Mouse (Mus musculus) CH12.LX (cell line): Measurements from ENCODE around the gene P3h1. TPM values are rescaled to one million over a fixed set of nuclear protein-coding genes. Genes with fewer than 3 reads are reported as not detected.

Source experiments
- DNase-seq: peaks from one replicate; pipeline ENCODE4 v3.0.0-alpha.2; 2013; ENCODE audit errors: extremely low read depth
- H3K27ac ChIP-seq: 2 replicates; pipeline ENCODE4 v1.5.1; 2012; ENCODE audit warnings: low read depth, mild to moderate bottlenecking, control low read depth, moderate library complexity; ENCODE audit not compliant: insufficient read depth
- H3K27me3 ChIP-seq: replicated peaks from 2 replicates; pipeline ENCODE3; 2012; ENCODE audit warnings: inconsistent platforms
- H3K36me3 ChIP-seq, 2 experiments: replicated peaks in 1 of 2; 2 replicates each; pipeline versions ENCODE3 to v1.6.1; 2012; ENCODE audit warnings: inconsistent platforms in 1 of 2, low read length in 1 of 2, mild to moderate bottlenecking in 1 of 2, mixed read lengths in 1 of 2, moderate library complexity in 1 of 2; ENCODE audit not compliant: control insufficient read depth in 1 of 2, insufficient read depth in 1 of 2
- H3K4me1 ChIP-seq, 2 experiments: 2 replicates each; pipeline ENCODE4 v1.6.1; 2012; ENCODE audit warnings: inconsistent platforms in 1 of 2, moderate library complexity in 1 of 2; ENCODE audit not compliant: insufficient read depth in 2 of 2, control insufficient read depth in 1 of 2
- H3K4me2 ChIP-seq: 2 replicates; pipeline ENCODE4 v1.6.1; 2012; ENCODE audit warnings: low read depth, mild to moderate bottlenecking, control low read depth; ENCODE audit not compliant: poor library complexity, insufficient read depth, severe bottlenecking
- H3K4me3 ChIP-seq, 3 experiments: fragments of 150-350 bp in 1 of 3; sonication (generic) in 1 of 3; replicated peaks in 1 of 3; 2 replicates each; pipeline versions ENCODE3 to v1.5.1; 2011 to 2012; ENCODE audit warnings: low read depth in 2 of 3, low read length in 2 of 3, mild to moderate bottlenecking in 2 of 3, moderate library complexity in 2 of 3, control low read depth in 1 of 3, improper control_type of control experiment in 1 of 3, inconsistent platforms in 1 of 3, mixed read lengths in 1 of 3; ENCODE audit not compliant: poor library complexity in 1 of 3
- H3K79me2 ChIP-seq: replicated peaks from 2 replicates; pipeline ENCODE4 v1.6.1; 2012; ENCODE audit warnings: mild to moderate bottlenecking, moderate library complexity; ENCODE audit not compliant: control insufficient read depth, poor library complexity, insufficient read depth, severe bottlenecking; ENCODE audit errors: extremely low read depth
- H3K9ac ChIP-seq: 2 replicates; pipeline ENCODE4 v1.6.1; 2012; ENCODE audit warnings: low read depth, mild to moderate bottlenecking, control low read depth, moderate library complexity; ENCODE audit not compliant: insufficient read depth
- H3K9me3 ChIP-seq: replicated peaks from 2 replicates; pipeline ENCODE3; 2012; ENCODE audit warnings: low read length, inconsistent platforms, mixed read lengths
- BHLHE40 ChIP-seq: IDR thresholded peaks from 2 replicates; pipeline ENCODE4 v1.6.1; 2011; ENCODE audit warnings: mild to moderate bottlenecking, low read depth, low read length, improper control_type of control experiment
- CHD1 ChIP-seq: IDR thresholded peaks from 2 replicates; pipeline ENCODE4 v1.6.1; 2012; ENCODE audit warnings: low read depth, low read length, improper control_type of control experiment, inconsistent platforms
- CHD2 ChIP-seq: IDR thresholded peaks from 2 replicates; pipeline ENCODE4 v1.6.1; 2011; ENCODE audit warnings: low read length, improper control_type of control experiment
- CTCF ChIP-seq, 2 experiments: IDR thresholded peaks in 1 of 2; conservative IDR thresholded peaks in 1 of 2; 2 replicates each; pipeline ENCODE4 v1.5.1; 2011 to 2012; ENCODE audit warnings: low read depth in 2 of 2, low read length in 2 of 2, improper control_type of control experiment in 1 of 2, inconsistent platforms in 1 of 2, mild to moderate bottlenecking in 1 of 2, moderate library complexity in 1 of 2
- E2F4 ChIP-seq: IDR thresholded peaks from 2 replicates; pipeline ENCODE4 v1.6.1; 2011; ENCODE audit warnings: low read depth, low read length, improper control_type of control experiment; ENCODE audit not compliant: insufficient replicate concordance
- ELF1 ChIP-seq: IDR thresholded peaks from 2 replicates; pipeline ENCODE4 v1.6.1; 2014; ENCODE audit warnings: low read depth, mild to moderate bottlenecking, inconsistent platforms, low read length, improper control_type of control experiment
- EP300 ChIP-seq: IDR thresholded peaks from 2 replicates; pipeline ENCODE4 v1.6.1; 2011; ENCODE audit warnings: low read length, improper control_type of control experiment
- ETS1 ChIP-seq: conservative IDR thresholded peaks from 2 replicates; pipeline ENCODE4 v1.6.1; 2012; ENCODE audit warnings: low read depth, mild to moderate bottlenecking, inconsistent platforms, low read length, improper control_type of control experiment, moderate library complexity
- GABPA ChIP-seq: IDR thresholded peaks from 2 replicates; pipeline ENCODE4 v1.6.1; 2012; ENCODE audit warnings: low read depth, low read length, improper control_type of control experiment, inconsistent platforms; ENCODE audit not compliant: insufficient replicate concordance
- HCFC1 ChIP-seq: IDR thresholded peaks from 2 replicates; pipeline ENCODE4 v1.6.1; 2012; ENCODE audit warnings: low read depth, mild to moderate bottlenecking, inconsistent platforms, low read length, improper control_type of control experiment
- IRF4 ChIP-seq: IDR thresholded peaks from 2 replicates; pipeline ENCODE4 v1.6.1; 2014; ENCODE audit warnings: low read depth, mild to moderate bottlenecking, inconsistent platforms, low read length, improper control_type of control experiment
- JUN ChIP-seq: IDR thresholded peaks from 2 replicates; pipeline ENCODE4 v1.6.1; 2011; ENCODE audit warnings: low read depth, mild to moderate bottlenecking, low read length, improper control_type of control experiment, moderate library complexity; ENCODE audit not compliant: insufficient read depth
- JUND ChIP-seq: conservative IDR thresholded peaks from 2 replicates; pipeline ENCODE4 v1.6.1; 2011; ENCODE audit warnings: low read depth, low read length, improper control_type of control experiment
- KAT2A ChIP-seq: IDR thresholded peaks from 2 replicates; pipeline ENCODE4 v1.6.1; 2012; ENCODE audit warnings: low read length, improper control_type of control experiment, inconsistent platforms; ENCODE audit not compliant: insufficient replicate concordance
- MAFK ChIP-seq: IDR thresholded peaks from 2 replicates; pipeline ENCODE4 v1.6.1; 2011; ENCODE audit warnings: low read length, improper control_type of control experiment; ENCODE audit not compliant: insufficient replicate concordance
- MAX ChIP-seq: IDR thresholded peaks from 2 replicates; pipeline ENCODE4 v1.6.1; 2011; ENCODE audit warnings: low read length, improper control_type of control experiment
- MXI1 ChIP-seq: IDR thresholded peaks from 2 replicates; pipeline ENCODE4 v1.6.1; 2011; ENCODE audit warnings: mild to moderate bottlenecking, low read depth, low read length, improper control_type of control experiment
- MYC ChIP-seq: IDR thresholded peaks from 2 replicates; pipeline ENCODE4 v1.6.1; 2011; ENCODE audit warnings: low read depth, mild to moderate bottlenecking, improper control_type of control experiment, low read length
- NELFE ChIP-seq: IDR thresholded peaks from 2 replicates; pipeline ENCODE4 v1.6.1; 2011; ENCODE audit warnings: low read depth, low read length, improper control_type of control experiment
- NRF1 ChIP-seq: IDR thresholded peaks from 2 replicates; pipeline ENCODE4 v1.6.1; 2014; ENCODE audit warnings: low read depth, mild to moderate bottlenecking, inconsistent platforms, low read length, improper control_type of control experiment, moderate library complexity
- PAX5 ChIP-seq: IDR thresholded peaks from 2 replicates; pipeline ENCODE4 v1.6.1; 2012; ENCODE audit warnings: low read length, inconsistent platforms, mixed read lengths
- POLR2A ChIP-seq: IDR thresholded peaks from 2 replicates; pipeline ENCODE4 v1.6.1; 2011; ENCODE audit warnings: low read depth, mild to moderate bottlenecking, improper control_type of control experiment, low read length
- RAD21 ChIP-seq: IDR thresholded peaks from 2 replicates; pipeline ENCODE4 v1.6.1; 2011; ENCODE audit warnings: low read depth, mild to moderate bottlenecking, low read length, improper control_type of control experiment, moderate library complexity
- RCOR1 ChIP-seq: conservative IDR thresholded peaks from 2 replicates; pipeline ENCODE4 v1.6.1; 2012; ENCODE audit warnings: low read depth, mild to moderate bottlenecking, inconsistent platforms, low read length, improper control_type of control experiment
- SIN3A ChIP-seq: IDR thresholded peaks from 2 replicates; pipeline ENCODE4 v1.6.1; 2012; ENCODE audit warnings: low read length, improper control_type of control experiment, inconsistent platforms
- SMC3 ChIP-seq: IDR thresholded peaks from 2 replicates; pipeline ENCODE4 v1.6.1; 2011; ENCODE audit warnings: low read depth, low read length, improper control_type of control experiment
- TBP ChIP-seq: conservative IDR thresholded peaks from 2 replicates; pipeline ENCODE4 v1.6.1; 2011; ENCODE audit warnings: low read depth, low read length, improper control_type of control experiment
- TCF12 ChIP-seq: IDR thresholded peaks from 2 replicates; pipeline ENCODE4 v1.6.1; 2014; ENCODE audit warnings: low read depth, mild to moderate bottlenecking, inconsistent platforms, low read length, improper control_type of control experiment
- dilution Hi-C: fragments of 300-500 bp; cut with MboI; formaldehyde crosslinking; loops from 2 replicates; pipeline ENCODE4 v1.14.3; 2020; ENCODE audit warnings: low sequenced_read_pairs; ENCODE audit not compliant: extremely low pct_unique_long_range_greater_than_20kb, extremely low pct_ligation_motif_present
- in situ Hi-C: fragments of 300-500 bp; cut with MboI; formaldehyde crosslinking; loops from 3 replicates; pipeline ENCODE4 v1.14.3; 2019; ENCODE audit warnings: low sequenced_read_pairs, low pct_ligation_motif_present, low pct_unique_long_range_greater_than_20kb, mixed read lengths
- polyA plus RNA-seq: library from polyadenylated mRNA; unstranded; fragments of >175 nt; gene quantifications from 2 replicates; pipeline ENCODE4 v1.2.1, GENCODE M21; 2012; ENCODE audit warnings: low read depth; ENCODE audit not compliant: insufficient read length
- total RNA-seq, 2 experiments: library from RNA; depleted of rRNA; stranded (reverse); fragments of 300-350 nt in 1 of 2; fragments of >200 nt in 1 of 2; gene quantifications; 2 replicates each; pipeline ENCODE4 v1.2.3; 2012 to 2014

The P3h1 gene
- total and polyA plus RNA-seq, 3 experiments: 14.8 to 31.6 (median 27.1) TPM

- DNase-seq: no peak
- H3K9me3 ChIP-seq: no peaks in the 10 kb centered on the region
- no peak overlapping the region for H3K4me2 ChIP-seq
- H3K4me1 ChIP-seq: no peaks in the 10 kb centered on the region
- H3K36me3 ChIP-seq: peaks cover 24 to 82% of the 10 kb centered on the region in 2 experiments
- dilution Hi-C loops: no loop called here
- no peak for TF ChIP-seq ETS1
- no peak for TF ChIP-seq SMC3
- TF ChIP-seq ELF1: no peak
- no peak for TF ChIP-seq CTCF (conservative IDR thresholded peaks at IDR 0.05 in 1 of 2, IDR thresholded peaks at IDR 0.05 in 1 of 2; ENCODE audit: low read depth in 2 of 2, low read length in 2 of 2)
- no peak for TF ChIP-seq MAX
- no peak for TF ChIP-seq NELFE
- TF ChIP-seq GABPA: no peak
- no peak for TF ChIP-seq JUND
- TF ChIP-seq MXI1: no peak
- no peak for TF ChIP-seq E2F4
- no peak for TF ChIP-seq HCFC1
- no peak for TF ChIP-seq BHLHE40
- no peak for TF ChIP-seq JUN
- no peak for TF ChIP-seq POLR2A
- TF ChIP-seq TBP: no peak
- TF ChIP-seq PAX5: no peak
- no peak for TF ChIP-seq TCF12
- no peak for TF ChIP-seq CHD1
- no peak for TF ChIP-seq SIN3A
- TF ChIP-seq RCOR1: no peak
- TF ChIP-seq, all 38 proteins: peak for 0
- Histone ChIP-seq H3K9ac (no peak overlapping the region), H3K4me3 (no peak overlapping the region), H3K79me2 (no peaks in the 10 kb centered on the region), H3K27ac (no peak overlapping the region), H3K27me3 (no peaks in the 10 kb centered on the region)
- in situ Hi-C loops: loop anchor here (10.0 kb wide), 1 partner anchor 290 kb away; the partner anchor contains the start of genes Foxj3 and Frg2f1
Observed at GRCm38 (mm10) chr4:119244468-119245240, 11.9 kb downstream of the P3h1 start.

DNA sequence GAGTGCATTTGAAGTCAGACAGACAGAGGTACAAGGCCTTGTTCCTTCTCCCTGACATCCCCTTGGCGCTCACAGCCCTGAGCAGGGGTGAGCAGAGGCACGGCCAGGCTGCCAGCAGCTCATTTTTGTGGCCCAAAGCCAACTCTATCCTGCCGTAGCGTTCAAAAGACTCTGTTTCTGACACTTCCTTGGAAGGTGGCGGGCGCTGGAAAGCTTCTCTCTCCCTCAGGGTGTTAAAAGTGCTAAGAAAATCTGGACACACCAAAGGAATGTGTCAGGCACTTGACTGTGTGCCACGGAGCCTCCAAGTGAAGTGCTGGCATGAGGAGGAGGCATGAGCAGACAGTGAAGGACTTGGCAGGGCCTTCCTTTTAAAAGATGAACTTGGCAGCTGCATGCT, 12.8 kb downstream of the P3h1 start:
- dilution Hi-C loops: no loop called here
- in situ Hi-C loops: loop anchor here (10.0 kb wide), 1 partner anchor 289 kb away; the partner anchor contains the start of genes Foxj3 and Frg2f1
- H3K4me1 ChIP-seq: no peaks in the 10 kb centered on the region

More for the DNA sequence above, 12.8 kb downstream of the P3h1 start:
- Histone ChIP-seq H3K36me3 (peaks cover 24 to 78% of the 10 kb centered on the region in 2 experiments), H3K27ac (no peak overlapping the region), H3K4me2 (no peak overlapping the region), H3K79me2 (no peaks in the 10 kb centered on the region), H3K27me3 (no peaks in the 10 kb centered on the region), H3K9me3 (no peaks in the 10 kb centered on the region), H3K9ac (no peak overlapping the region), H3K4me3 (no peak overlapping the region)
- no peak for TF ChIP-seq RAD21
- no peak for TF ChIP-seq ELF1
- no peak for TF ChIP-seq NRF1
- no peak for TF ChIP-seq CHD2
- no peak for TF ChIP-seq IRF4
- no peak for TF ChIP-seq ETS1
- no peak for TF ChIP-seq SIN3A
- no peak for TF ChIP-seq GABPA
- TF ChIP-seq MYC: no peak
- TF ChIP-seq SMC3: no peak
- TF ChIP-seq JUN: no peak
- TF ChIP-seq HCFC1: no peak
- TF ChIP-seq RCOR1: no peak
- TF ChIP-seq MAFK: no peak
- no peak for TF ChIP-seq MAX
- TF ChIP-seq EP300: no peak
- TF ChIP-seq KAT2A: no peak
- no peak for DNase-seq
